Mouse (Mus musculus) liver, embryonic 14.5 days (tissue): ENCODE measurements around the gene Rin1.

Experiments used
- CTCF ChIP-seq: IDR thresholded peaks from 2 replicates; pipeline ENCODE4 v1.5.1; 2016; ENCODE audit warnings: antibody characterized with exemption, low read depth, control low read depth
- EP300 ChIP-seq: IDR thresholded peaks from 2 replicates; pipeline ENCODE4 v1.6.1; 2016; ENCODE audit warnings: antibody characterized with exemption, low read depth

GRCm38 (mm10) chr19:5016221-5016742, 34.0 kb upstream of the Rin1 start:
- no peak for TF ChIP-seq CTCF
- TF ChIP-seq EP300 = no peak
